Mouse (Mus musculus): ENCODE data around the gene Fam129b. TPM values are rescaled to one million over a fixed set of nuclear protein-coding genes. Genes with fewer than 3 reads are reported as not detected.

The Fam129b gene
- 0.07 TPM for polyA plus RNA-seq (2014; fragmentation: Illumina TruSeq; extraction: RNeasy Lipid Tissue Mini Kit (QIAGEN cat#74804); ENCODE audit: low read depth, low replicate concordance)

GRCm38 (mm10) chr2:32875675-32876489, at the start of gene Fam129b:
Gene Fam129b (plus strand): TSS chr2:32876114.

GRCm38 (mm10) chr2:32846805-32847467, 29.0 kb upstream of the Fam129b start, which contains the start of gene Stxbp1:
Gene Stxbp1 (minus strand): TSS chr2:32847245.

GRCm38 (mm10) chr2:32961192-32961995, 85.5 kb downstream of the Fam129b start, which contains the start of the genes Rpl12 and Lrsam1:
Gene Rpl12 (plus strand): TSS chr2:32961559.
Gene Lrsam1 (minus strand): TSS chr2:32961614.

Other genes with a start within 250 kb of the Fam129b start
- gene Eng, start 229.5 kb upstream of the Fam129b start, polyA plus RNA-seq (2014; fragmentation: Illumina TruSeq; extraction: RNeasy Lipid Tissue Mini Kit (QIAGEN cat#74804); ENCODE audit: low read depth, low replicate concordance): 0.27 TPM
- 1.3 TPM for gene Fpgs, start 172.0 kb upstream of the Fam129b start, polyA plus RNA-seq (2014; fragmentation: Illumina TruSeq; extraction: RNeasy Lipid Tissue Mini Kit (QIAGEN cat#74804); ENCODE audit: low read depth, low replicate concordance)
- gene Cdk9, start 163.0 kb upstream of the Fam129b start, polyA plus RNA-seq (2014; fragmentation: Illumina TruSeq; extraction: RNeasy Lipid Tissue Mini Kit (QIAGEN cat#74804); ENCODE audit: low read depth, low replicate concordance): 35.7 TPM
- not detected for gene Sh2d3c, start 155.1 kb upstream of the Fam129b start, polyA plus RNA-seq (2014; fragmentation: Illumina TruSeq; extraction: RNeasy Lipid Tissue Mini Kit (QIAGEN cat#74804); ENCODE audit: low read depth, low replicate concordance)
- not detected for gene 6330409D20Rik, start 135.1 kb upstream of the Fam129b start, polyA plus RNA-seq (2014; fragmentation: Illumina TruSeq; extraction: RNeasy Lipid Tissue Mini Kit (QIAGEN cat#74804); ENCODE audit: low read depth, low replicate concordance)
- gene Tor2a, start 118.9 kb upstream of the Fam129b start, polyA plus RNA-seq (2014; fragmentation: Illumina TruSeq; extraction: RNeasy Lipid Tissue Mini Kit (QIAGEN cat#74804); ENCODE audit: low read depth, low replicate concordance): 0.64 TPM
- 21.5 TPM for gene Ttc16, start 100.5 kb upstream of the Fam129b start, polyA plus RNA-seq (2014; fragmentation: Illumina TruSeq; extraction: RNeasy Lipid Tissue Mini Kit (QIAGEN cat#74804); ENCODE audit: low read depth, low replicate concordance)
- 2.6 TPM for gene Ptrh1, start 100.3 kb upstream of the Fam129b start, polyA plus RNA-seq (2014; fragmentation: Illumina TruSeq; extraction: RNeasy Lipid Tissue Mini Kit (QIAGEN cat#74804); ENCODE audit: low read depth, low replicate concordance)
- 11.1 TPM for gene Cfap157, start 91.7 kb upstream of the Fam129b start, polyA plus RNA-seq (2014; fragmentation: Illumina TruSeq; extraction: RNeasy Lipid Tissue Mini Kit (QIAGEN cat#74804); ENCODE audit: low read depth, low replicate concordance)
- 5.9 TPM for gene Stxbp1, start 28.9 kb upstream of the Fam129b start, polyA plus RNA-seq (2014; fragmentation: Illumina TruSeq; extraction: RNeasy Lipid Tissue Mini Kit (QIAGEN cat#74804); ENCODE audit: low read depth, low replicate concordance)
- gene Rpl12, start 85.4 kb downstream of the Fam129b start, polyA plus RNA-seq (2014; fragmentation: Illumina TruSeq; extraction: RNeasy Lipid Tissue Mini Kit (QIAGEN cat#74804); ENCODE audit: low read depth, low replicate concordance): 117 TPM
- gene Lrsam1, start 85.5 kb downstream of the Fam129b start, polyA plus RNA-seq (2014; fragmentation: Illumina TruSeq; extraction: RNeasy Lipid Tissue Mini Kit (QIAGEN cat#74804); ENCODE audit: low read depth, low replicate concordance): 1.7 TPM
- 0.25 TPM for gene Slc2a8, start 106.0 kb downstream of the Fam129b start, polyA plus RNA-seq (2014; fragmentation: Illumina TruSeq; extraction: RNeasy Lipid Tissue Mini Kit (QIAGEN cat#74804); ENCODE audit: low read depth, low replicate concordance)